Mouse (Mus musculus): Measurements from ENCODE around the gene Cep135.

Gene Cep135

DNA sequence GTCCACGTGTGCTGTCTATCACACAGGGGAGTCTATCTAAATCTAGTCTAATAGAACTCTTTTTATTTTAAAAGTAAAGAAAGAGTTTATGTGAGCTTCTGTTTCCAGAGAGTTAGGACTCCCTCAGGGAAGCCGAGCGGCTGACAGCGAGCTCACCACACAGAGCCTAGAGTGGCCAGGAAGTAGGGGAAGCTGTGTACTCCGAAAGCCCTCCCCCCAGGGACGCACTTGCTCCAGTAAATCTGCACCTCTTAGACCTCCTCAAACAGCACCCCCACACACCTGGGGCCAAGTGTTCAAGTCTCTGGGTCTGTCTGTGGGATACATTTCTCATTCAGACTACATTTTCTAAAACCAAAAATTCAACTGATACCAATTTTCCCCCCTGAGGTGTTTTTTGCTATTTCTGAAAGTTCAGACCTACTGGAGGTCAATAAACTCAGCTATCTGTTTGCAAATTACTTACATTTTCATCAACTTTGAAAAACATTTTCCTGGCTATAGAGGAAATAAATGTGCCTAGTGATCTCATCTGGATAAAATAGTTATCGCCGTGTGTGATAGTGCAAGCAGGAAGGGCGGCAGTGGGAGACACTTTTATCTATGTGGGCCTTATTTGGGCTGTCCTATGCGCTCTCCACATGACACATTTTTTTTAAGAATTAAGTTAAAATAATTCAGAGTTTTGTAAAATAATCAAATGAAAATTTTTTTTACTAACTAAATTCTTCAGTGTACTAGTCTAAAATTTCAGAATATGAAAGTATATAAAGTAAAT lies 56.8 kb downstream of the Cep135 start:
- DNase-seq = no peak

GRCm38 (mm10) chr5:76649897-76650296 lies 61.4 kb downstream of the Cep135 start:
- DNase-seq = no peak

- DNase-seq = no peak
Measured at GRCm38 (mm10) chr5:76651151-76651725, 62.7 kb downstream of the Cep135 start.

DNA sequence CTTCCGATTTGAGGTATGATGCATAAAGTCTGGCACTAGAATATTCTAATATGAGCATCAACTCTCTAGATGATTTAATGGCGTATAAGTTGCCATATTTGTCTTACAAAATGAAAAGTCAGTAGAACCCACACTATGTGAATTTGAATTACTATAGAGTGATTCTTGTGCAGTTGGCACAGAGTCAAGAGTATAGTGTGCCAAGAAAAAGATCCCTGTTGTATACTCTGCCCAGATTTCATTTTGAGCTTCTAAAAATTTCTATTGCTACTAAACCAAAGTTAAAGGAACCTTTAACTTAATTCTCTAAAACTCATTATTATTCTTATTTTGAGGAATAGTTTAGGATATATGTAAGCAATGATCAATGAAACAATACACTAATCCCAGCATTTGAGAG lies 67.7 kb downstream of the Cep135 start, which contains the start of gene C530008M17Rik:
Gene C530008M17Rik (plus strand): TSS at position 301 of the 400 bp plus-strand sequence.
- DNase-seq = no peak

DNA sequence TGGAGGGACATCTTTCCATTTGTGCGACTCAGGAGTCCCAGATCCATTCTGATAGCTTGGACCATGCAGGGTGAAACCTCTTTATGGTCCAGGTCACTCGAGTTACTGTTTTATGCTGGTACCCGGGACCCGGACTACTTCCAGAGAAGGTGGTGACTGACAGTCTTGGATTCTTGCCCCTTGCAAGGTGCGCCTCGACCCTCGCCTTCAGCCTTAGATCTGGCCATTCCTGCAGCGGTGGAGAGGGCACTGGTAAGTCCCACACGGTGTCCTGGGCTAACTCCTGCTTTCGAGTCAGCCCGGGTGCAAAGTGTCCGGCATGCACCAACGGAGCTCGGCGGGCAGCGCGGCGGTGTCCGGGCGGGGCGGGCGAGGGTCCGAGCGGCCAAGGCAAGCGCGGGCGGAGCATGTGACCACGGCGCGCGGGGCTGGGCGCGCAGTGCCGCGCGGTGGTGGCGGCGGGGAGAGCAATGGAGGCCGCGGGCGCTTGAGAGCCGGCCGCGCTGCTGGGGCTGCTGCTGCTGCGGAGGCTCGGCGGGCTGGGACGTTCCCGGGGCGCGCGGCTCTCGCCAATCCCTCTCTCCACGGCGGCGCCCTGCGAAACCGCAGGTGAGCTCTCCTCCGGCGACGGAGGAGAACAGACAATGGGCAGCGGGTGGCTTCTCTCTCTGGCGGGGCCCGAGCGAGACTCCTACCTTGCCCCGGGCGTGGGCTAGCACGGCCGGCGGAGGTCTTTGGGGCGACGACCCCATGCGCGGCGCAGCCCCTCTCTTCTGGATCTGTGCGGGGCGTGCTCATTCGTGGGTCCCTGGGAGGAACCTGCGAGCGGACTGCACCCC lies 69.0 kb downstream of the Cep135 start:
- peak; percentile 14 for DNase-seq

- no peak for DNase-seq
Measured at GRCm38 (mm10) chr5:76658084-76658934, 69.8 kb downstream of the Cep135 start.

- no peak for DNase-seq
Measured at GRCm38 (mm10) chr5:76659958-76660635, 71.6 kb downstream of the Cep135 start.

- no peak for DNase-seq
Measured at GRCm38 (mm10) chr5:76661310-76661709, 72.8 kb downstream of the Cep135 start.

DNA sequence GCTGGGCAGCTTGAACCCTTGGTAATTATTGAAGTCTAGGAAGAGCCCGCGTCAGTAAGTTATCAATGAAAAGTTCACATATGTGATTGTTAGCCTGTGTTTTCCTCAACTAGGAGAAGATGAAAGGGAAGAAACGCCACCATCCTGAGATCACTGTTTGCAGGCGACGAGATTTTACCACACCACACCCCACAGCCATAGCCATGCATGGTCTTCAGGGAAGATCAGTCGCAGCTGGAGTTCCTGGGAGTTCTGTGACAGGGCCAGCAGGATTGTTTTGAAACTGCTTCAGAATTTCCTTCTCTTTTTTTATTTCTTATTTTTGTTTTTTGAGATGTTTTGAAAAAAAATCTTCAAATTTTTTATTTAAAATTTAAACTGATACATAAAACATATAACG lies 76.4 kb downstream of the Cep135 start:
- no peak for DNase-seq

DNA sequence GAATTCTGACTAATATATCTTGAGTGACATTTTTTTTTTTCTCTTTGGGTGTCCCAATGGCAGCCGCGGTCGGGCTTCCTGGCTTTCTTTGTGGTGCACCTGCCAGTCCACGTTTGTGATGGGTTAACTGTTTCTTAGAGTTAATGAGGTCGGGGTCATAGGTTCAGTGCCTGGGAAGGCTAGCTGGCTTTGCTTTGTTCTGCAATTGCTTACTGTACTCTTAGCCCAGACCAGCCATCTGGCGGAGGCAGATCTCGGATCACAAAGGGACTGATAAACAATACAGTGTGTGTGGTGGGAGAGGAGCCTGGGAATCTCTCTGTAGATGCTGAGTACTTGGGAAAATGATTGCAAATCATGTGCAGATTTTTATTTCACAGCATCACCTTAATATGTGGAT lies 76.9 kb downstream of the Cep135 start:
- no peak for DNase-seq

- DNase-seq = no peak
Measured at GRCm38 (mm10) chr5:76666026-76666756, 77.7 kb downstream of the Cep135 start.

DNA sequence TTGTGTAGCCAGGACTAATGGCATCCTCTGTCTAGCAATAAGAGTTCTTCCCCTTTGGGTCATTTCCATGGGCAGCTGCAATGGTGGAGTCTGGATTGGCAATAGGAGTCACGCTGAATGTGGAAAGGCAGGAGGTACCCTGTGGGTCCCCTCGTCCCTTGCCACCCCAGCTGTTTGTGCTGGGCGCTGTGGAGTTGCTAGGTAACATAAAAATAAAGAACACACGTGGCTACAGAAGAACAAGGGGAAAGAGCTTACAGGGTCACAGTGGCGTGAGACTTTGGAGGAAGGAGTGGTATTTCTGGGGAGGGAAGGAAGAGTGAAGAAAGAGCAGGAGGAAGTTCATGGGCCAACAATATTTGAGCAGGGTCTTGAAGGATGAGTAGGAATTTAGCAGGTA lies 79.6 kb downstream of the Cep135 start:
- DNase-seq = no peak

DNA sequence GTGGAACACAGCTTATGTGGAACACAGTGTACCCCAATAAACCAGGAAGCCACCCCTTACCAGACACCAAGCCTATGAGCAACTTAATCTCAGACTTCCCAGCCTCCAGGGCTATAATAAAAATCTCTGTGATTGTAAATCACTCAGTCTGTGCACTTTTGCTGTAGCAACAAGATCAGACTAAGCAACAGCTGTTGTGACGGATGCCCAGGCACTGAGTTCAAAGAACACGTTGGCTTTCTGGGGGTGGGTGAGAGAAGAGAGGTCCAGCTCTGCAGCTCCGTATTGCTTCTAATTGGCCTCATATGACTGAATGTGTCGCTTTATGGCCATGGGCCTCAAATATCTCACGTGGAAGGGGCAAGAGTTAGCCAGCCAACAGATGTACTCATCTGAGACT lies 80.0 kb downstream of the Cep135 start:
- DNase-seq = no peak

DNA sequence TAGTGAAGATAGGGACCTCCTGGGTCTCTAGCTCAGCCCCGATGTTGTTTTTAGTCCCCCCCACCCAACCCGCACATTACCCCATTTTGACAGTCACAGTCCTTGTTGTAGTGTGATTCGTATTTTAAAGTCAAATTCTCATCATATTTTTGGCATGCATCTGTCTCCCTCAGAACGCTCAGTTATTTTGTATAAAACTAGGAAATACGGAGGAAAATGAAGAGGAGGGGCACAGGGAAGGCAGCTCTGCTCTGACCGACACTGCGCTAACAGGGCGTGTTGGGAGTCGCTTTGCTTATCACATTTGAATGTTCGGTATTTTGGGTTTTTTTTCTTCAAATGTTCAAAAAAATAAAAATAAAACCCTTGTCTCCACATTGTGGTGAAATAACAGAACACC lies 81.7 kb downstream of the Cep135 start:
- DNase-seq = no peak

- no peak for DNase-seq
Measured at GRCm38 (mm10) chr5:76674022-76674653, 85.6 kb downstream of the Cep135 start.

DNA sequence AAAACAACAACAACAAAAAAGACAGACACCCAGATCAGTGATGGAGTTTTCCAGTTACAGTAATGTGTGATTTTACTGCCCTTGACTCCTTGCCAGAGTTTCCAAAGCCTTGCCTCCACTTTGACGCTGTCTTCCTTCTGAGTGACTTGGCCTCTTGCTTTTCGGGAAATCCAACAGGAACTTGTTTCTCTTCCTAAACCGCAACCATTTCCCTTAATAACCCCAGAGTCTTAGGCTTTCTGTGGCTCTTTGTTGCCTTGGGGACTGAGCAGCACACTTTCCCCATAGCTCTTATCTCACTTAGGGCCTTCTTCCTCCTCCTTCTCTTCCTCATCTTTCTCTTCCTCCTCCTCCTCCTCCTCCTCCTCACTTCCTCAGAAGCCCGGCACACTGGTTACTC lies 86.9 kb downstream of the Cep135 start:
- no peak for DNase-seq

DNA sequence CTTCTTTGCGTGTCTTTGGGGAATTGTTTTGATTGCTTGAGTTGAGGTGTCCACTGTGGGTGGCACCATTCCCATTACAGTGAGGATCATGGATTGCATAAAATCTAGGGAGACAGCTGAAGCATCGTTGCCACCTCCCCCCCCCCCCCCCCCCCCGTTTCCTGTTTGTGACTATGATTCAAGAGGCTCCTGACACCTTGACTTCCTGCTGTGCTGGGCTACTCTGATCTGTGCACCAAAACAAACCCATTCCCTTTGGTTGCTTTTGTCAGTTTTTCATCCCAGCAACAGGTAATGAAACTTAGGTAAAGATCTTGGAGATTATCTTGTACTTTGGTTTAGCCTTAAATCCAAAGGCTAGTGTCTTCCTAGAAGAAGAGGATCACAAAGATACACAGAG lies 92.5 kb downstream of the Cep135 start:
- DNase-seq = no peak

DNA sequence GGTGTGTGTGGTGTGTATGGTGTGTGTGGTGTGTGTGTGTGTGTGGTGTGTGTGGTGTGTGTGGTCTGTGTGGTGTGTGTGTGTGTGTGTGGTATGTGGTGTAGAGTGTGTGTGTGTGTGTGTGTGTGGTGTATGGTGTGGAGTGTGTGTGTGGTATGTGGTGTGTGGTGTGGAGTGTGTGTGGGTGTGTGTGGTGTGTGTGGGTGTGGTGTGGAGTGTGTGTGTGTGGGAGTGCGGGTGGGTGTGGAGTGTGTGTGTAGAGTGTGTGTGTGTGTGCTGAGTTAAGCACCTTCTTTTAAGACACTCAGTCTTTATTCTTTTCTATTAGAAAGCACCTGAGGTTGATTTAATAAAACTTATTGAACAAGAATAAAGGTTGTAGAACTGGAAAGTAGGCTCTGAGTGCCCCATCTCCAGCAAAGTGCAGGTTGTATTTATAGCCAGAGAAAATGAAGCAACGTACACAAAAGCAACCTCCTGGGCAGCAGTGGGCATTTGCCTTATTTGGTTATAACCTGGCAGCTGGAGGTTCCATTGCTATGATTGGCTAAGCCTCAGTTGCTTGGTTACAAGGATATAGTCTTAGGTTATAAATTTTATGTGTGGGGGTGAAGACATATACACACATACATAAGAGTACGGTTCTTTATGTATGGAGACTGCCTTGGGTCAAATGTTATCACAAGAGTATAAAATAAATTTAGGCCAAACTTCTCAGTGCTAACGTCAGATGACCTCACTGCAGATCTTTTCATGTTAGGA lies 93.6 kb downstream of the Cep135 start:
- no peak for DNase-seq

- no peak for DNase-seq
Measured at GRCm38 (mm10) chr5:76683455-76683854, 95.0 kb downstream of the Cep135 start.
